Mouse (Mus musculus): ENCODE data around the gene Uts2r.

- TF ChIP-seq CTCF (IDR thresholded peaks at IDR 0.05; ENCODE audit: low read depth, low read length) (no peak), POLR2A (IDR thresholded peaks at IDR 0.05; ENCODE audit: borderline replicate concordance, low read depth, low read length) (no peak)
Observed at GRCm38 (mm10) chr11:121127441-121127840, 32.6 kb upstream of the Uts2r start.

Data from bone marrow macrophage, adult 2 months (primary cell).